Mouse (Mus musculus) liver, embryonic 11.5 days (tissue): ENCODE measurements around the gene Rchy1. TPM values are rescaled to one million over a fixed set of nuclear protein-coding genes. Genes with fewer than 3 reads are reported as not detected.

Experiments
- ATAC-seq: fragments of 200-750 bp; cut with Nextera tagmentation; replicated peaks from 2 replicates; pipeline ENCODE4 v1.8.0; 2017; ENCODE audit warnings: moderate number of reproducible peaks, mild to moderate bottlenecking, moderate TSS enrichment, moderate library complexity; ENCODE audit not compliant: low FRiP score
- DNase-seq: peaks from one replicate; pipeline ENCODE4 v3.0.0-alpha.2; 2017; ENCODE audit warnings: low spot score
- H3K27ac ChIP-seq: fragments of 300-500 bp; sonication (generic); 2 replicates; pipeline ENCODE4 v1.5.1; 2014; ENCODE audit warnings: mild to moderate bottlenecking, low read depth, low read length, control low read depth
- H3K27me3 ChIP-seq: fragments of 300-500 bp; sonication (generic); replicated peaks from 2 replicates; pipeline ENCODE4 v1.6.1; 2014; ENCODE audit warnings: low read length, mixed read lengths; ENCODE audit not compliant: control insufficient read depth, insufficient read depth
- H3K36me3 ChIP-seq: fragments of 300-500 bp; sonication (generic); 2 replicates; pipeline ENCODE4 v1.6.1; 2014; ENCODE audit warnings: mild to moderate bottlenecking, low read length, moderate library complexity, mixed read lengths; ENCODE audit not compliant: control insufficient read depth, insufficient read depth
- H3K4me1 ChIP-seq: fragments of 300-500 bp; sonication (generic); replicated peaks from 2 replicates; pipeline ENCODE4 v1.6.1; 2014; ENCODE audit warnings: low read length, mixed read lengths; ENCODE audit not compliant: control insufficient read depth, insufficient read depth
- H3K4me2 ChIP-seq: fragments of 300-500 bp; sonication (generic); 2 replicates; pipeline ENCODE4 v1.6.1; 2014; ENCODE audit warnings: mild to moderate bottlenecking, control low read depth, moderate library complexity
- H3K4me3 ChIP-seq: fragments of 300-500 bp; sonication (generic); 2 replicates; pipeline ENCODE4 v1.5.1; 2014; ENCODE audit warnings: low read depth, low read length, control low read depth
- H3K9ac ChIP-seq: fragments of 300-500 bp; sonication (generic); 2 replicates; pipeline ENCODE4 v1.6.1; 2014; ENCODE audit warnings: low read depth, low read length, control low read depth
- H3K9me3 ChIP-seq: fragments of 300-500 bp; sonication (generic); 2 replicates; pipeline ENCODE4 v1.6.1; 2016; ENCODE audit warnings: low read length, inconsistent platforms, mixed read lengths; ENCODE audit not compliant: control insufficient read depth
- WGBS: fragments of 180-500 bp; shearing (Covaris S2); extraction: QIAGEN DNeasy Blood & Tissue Kit; methylation state at CpG from one replicate; pipeline ENCODE4 v1.1.7; 2014; 5-methylcytosine and 5-hydroxymethylcytosine counted together
- polyA plus RNA-seq: library from polyadenylated mRNA; unstranded; fragments of >200 nt; fragmentation: Nextera tagmentation; extraction: Ambion mirVana; gene quantifications from 2 replicates; pipeline ENCODE4 v1.2.1, GENCODE M21; 2014

Rchy1 gene
- 44.8 and 46.9 TPM in 2 replicates for polyA plus RNA-seq

GRCm38 (mm10) chr5:91962639-91963440 lies at the start of gene Rchy1:
Gene Rchy1, minus strand, starts transcription at chr5:91963068.
- ATAC-seq: peak; percentile 96
- WGBS: under 1% methylated on average over 64 of the region's 65 CpGs

GRCm38 (mm10) chr5:92011756-92012155 lies 48.9 kb upstream of the Rchy1 start:
- no peak overlapping the region for H3K27ac ChIP-seq
- DNase-seq: no peak
- WGBS: 64% methylated on average over 7 of the region's 7 CpGs
- H3K4me3 ChIP-seq: no peak overlapping the region
- H3K4me1 ChIP-seq: no peaks in the 10 kb centered on the region
- no peak overlapping the region for H3K9ac ChIP-seq
- H3K27me3 ChIP-seq: no peaks in the 10 kb centered on the region
- H3K9me3 ChIP-seq: no peaks in the 10 kb centered on the region
- H3K36me3 ChIP-seq: no peaks in the 10 kb centered on the region
- no peak for ATAC-seq
- no peak overlapping the region for H3K4me2 ChIP-seq

More at GRCm38 (mm10) chr5:91962639-91963440, at the start of gene Rchy1:
- Histone ChIP-seq H3K36me3 (peaks cover under 1% of the 10 kb centered on the region; the same call in 1 of the 2 replicates), H3K27me3 (no peaks in the 10 kb centered on the region), H3K4me3 (peak within 1 kb of the TSS; percentile 73), H3K9me3 (no peaks in the 10 kb centered on the region), H3K4me2 (peak within 1 kb of the TSS; percentile 75), H3K27ac (peak within 1 kb of the TSS; percentile 83), H3K9ac (peak within 1 kb of the TSS; percentile 84), H3K4me1 (peaks cover 20% of the 10 kb centered on the region)
- DNase-seq: peak; percentile 96

- no peaks in the 10 kb centered on the region for H3K27me3 ChIP-seq
- H3K9me3 ChIP-seq: no peaks in the 10 kb centered on the region
- H3K4me1 ChIP-seq: no peaks in the 10 kb centered on the region
- no peaks in the 10 kb centered on the region for H3K36me3 ChIP-seq
- H3K4me2 ChIP-seq: no peak overlapping the region
- H3K9ac ChIP-seq: no peak overlapping the region
- H3K27ac ChIP-seq: no peak overlapping the region
- DNase-seq (no peak), ATAC-seq (peak; percentile 39; the same call in 1 of the 2 replicates)
- WGBS: 39% methylated on average over 2 of the region's 2 CpGs
- no peak overlapping the region for H3K4me3 ChIP-seq
These were observed 47.0 kb upstream of the Rchy1 start for GRCm38 (mm10) chr5:92009827-92010226.

GRCm38 (mm10) chr5:92003011-92003410 lies 40.1 kb upstream of the Rchy1 start:
- no peak overlapping the region for H3K27ac ChIP-seq
- H3K4me3 ChIP-seq: no peak overlapping the region
- no peaks in the 10 kb centered on the region for H3K36me3 ChIP-seq
- DNase-seq (no peak), ATAC-seq (no peak)
- H3K9ac ChIP-seq: no peak overlapping the region
- H3K9me3 ChIP-seq: no peaks in the 10 kb centered on the region; the same call in 1 of the 2 replicates
- H3K4me2 ChIP-seq: no peak overlapping the region
- WGBS: 56% methylated on average over 2 of the region's 2 CpGs
- H3K4me1 ChIP-seq: no peaks in the 10 kb centered on the region
- H3K27me3 ChIP-seq: no peaks in the 10 kb centered on the region

GRCm38 (mm10) chr5:92000770-92001169 lies 37.9 kb upstream of the Rchy1 start:
- DNase-seq (no peak), ATAC-seq (0 out of 2 replicates have a peak, but pooled peaks have one; percentile 39)
- H3K9me3 ChIP-seq: no peaks in the 10 kb centered on the region; the same call in 1 of the 2 replicates
- no peaks in the 10 kb centered on the region for H3K27me3 ChIP-seq
- H3K27ac ChIP-seq: no peak overlapping the region
- H3K4me2 ChIP-seq: no peak overlapping the region
- no peak overlapping the region for H3K9ac ChIP-seq
- H3K4me3 ChIP-seq: no peak overlapping the region
- WGBS: 29% methylated on average over 2 of the region's 2 CpGs
- H3K4me1 ChIP-seq: no peaks in the 10 kb centered on the region
- no peaks in the 10 kb centered on the region for H3K36me3 ChIP-seq

- H3K4me3 ChIP-seq: no peak overlapping the region
- no peaks in the 10 kb centered on the region for H3K36me3 ChIP-seq
- ATAC-seq (no peak), DNase-seq (no peak)
- H3K27ac ChIP-seq: no peak overlapping the region
- no peaks in the 10 kb centered on the region; the same call in 1 of the 2 replicates for H3K9me3 ChIP-seq
- H3K9ac ChIP-seq: no peak overlapping the region
- WGBS: 63% methylated on average over 13 of the region's 13 CpGs
- H3K4me1 ChIP-seq: no peaks in the 10 kb centered on the region
- no peak overlapping the region for H3K4me2 ChIP-seq
- no peaks in the 10 kb centered on the region for H3K27me3 ChIP-seq
These were observed 31.7 kb upstream of the Rchy1 start for GRCm38 (mm10) chr5:91994546-91994945.

GRCm38 (mm10) chr5:91993061-91993460 lies 30.2 kb upstream of the Rchy1 start:
- no peak overlapping the region for H3K27ac ChIP-seq

GRCm38 (mm10) chr5:91991191-91991937 lies 28.5 kb upstream of the Rchy1 start:
- Histone ChIP-seq H3K27ac (no peak overlapping the region), H3K27me3 (no peaks in the 10 kb centered on the region), H3K9me3 (no peaks in the 10 kb centered on the region), H3K4me1 (no peaks in the 10 kb centered on the region), H3K36me3 (no peaks in the 10 kb centered on the region), H3K4me3 (no peak overlapping the region), H3K9ac (no peak overlapping the region), H3K4me2 (no peak overlapping the region)
- 67% methylated on average over 6 of the region's 6 CpGs for WGBS
- no peak for DNase-seq
- ATAC-seq: no peak

More at GRCm38 (mm10) chr5:91993061-91993460, 30.2 kb upstream of the Rchy1 start:
- H3K9me3 ChIP-seq: no peaks in the 10 kb centered on the region
- no peak for ATAC-seq
- no peak overlapping the region for H3K4me3 ChIP-seq
- no peak for DNase-seq
- H3K36me3 ChIP-seq: no peaks in the 10 kb centered on the region
- no peak overlapping the region for H3K9ac ChIP-seq
- no peaks in the 10 kb centered on the region for H3K27me3 ChIP-seq
- no peaks in the 10 kb centered on the region for H3K4me1 ChIP-seq
- WGBS: 79% methylated on average over 2 of the region's 2 CpGs
- H3K4me2 ChIP-seq: no peak overlapping the region
